In the genomic region with DNA sequence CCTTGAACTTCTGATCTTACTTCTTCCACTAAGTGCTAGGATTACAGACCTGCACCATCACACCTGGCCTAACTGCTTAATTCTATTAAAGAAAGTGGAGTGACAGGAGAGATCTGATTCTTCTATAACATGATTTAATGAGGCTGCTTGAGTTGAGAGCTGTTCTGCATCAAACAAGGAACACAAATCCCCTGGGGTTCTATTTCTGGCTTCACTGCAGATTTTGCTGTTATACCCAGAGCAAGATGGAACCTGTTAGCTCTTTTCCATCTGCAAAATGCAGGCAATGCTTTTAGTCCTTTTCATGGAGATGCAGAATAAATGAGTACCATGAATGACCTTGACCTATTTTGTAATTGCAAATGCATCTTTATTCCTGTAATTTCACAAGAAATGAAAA, we compare ENCODE assay signal across 17 mouse cellular contexts.
DNase-seq lines count a peak whose midpoint lies in the region; ATAC-seq lines count a peak whose summit lies in the region.
"Had no signal": no experiment of that assay in that cellular context is flagged by ENCODE, and none has a peak within 500 bp of the region (broad histone marks: within the 10 kb centered on the region; RNA-seq: fewer than 3 reads in every experiment).

No protein-coding gene starts in this region.

- no peaks in the 10 kb centered on the region for H3K27me3 ChIP-seq in forebrain, embryonic 16.5 days (replicated peaks; ENCODE audit: control insufficient read depth, insufficient read depth, low read length)
- H3K27me3 ChIP-seq in forebrain, embryonic 15.5 days, result no peaks in the 10 kb centered on the region
- H3K27me3 ChIP-seq: liver, embryonic 15.5 days; neural tube, embryonic 12.5 days had no signal

- H3K9ac ChIP-seq in forebrain, embryonic 16.5 days (replicated peaks; ENCODE audit: low read depth, low read length), result no peak overlapping the region
- H3K9ac ChIP-seq in forebrain, embryonic 15.5 days (replicated peaks), result no peak overlapping the region
- H3K9ac ChIP-seq: liver, embryonic 15.5 days; neural tube, embryonic 12.5 days had no signal

- no peak overlapping the region for H3K27ac ChIP-seq in forebrain, embryonic 16.5 days (ENCODE audit: low read length)
- H3K27ac ChIP-seq in forebrain, embryonic 15.5 days (replicated peaks), result no peak overlapping the region
- H3K27ac ChIP-seq: liver, embryonic 15.5 days; neural tube, embryonic 12.5 days had no signal

- no peak overlapping the region for H3K4me3 ChIP-seq in forebrain, embryonic 16.5 days (replicated peaks; ENCODE audit: low read length)
- H3K4me3 ChIP-seq in forebrain, embryonic 15.5 days, result no peak overlapping the region
- H3K4me3 ChIP-seq: liver, embryonic 15.5 days; megakaryocyte, embryonic 14.5 days; neural tube, embryonic 12.5 days had no signal

- intact Hi-C loops in left cerebral cortex, postnatal 14 days (cut with DNase I), result no loop called here

- peak; percentile 20 to 40 for DNase-seq in left cerebral cortex, postnatal 14 days (ENCODE audit: low spot score in 2 of 2)
- no peak for DNase-seq in left cerebral cortex, adult 9 months (ENCODE audit: low spot score in 2 of 2)
- DNase-seq in MN1 (ENCODE audit: low spot score), result peak; percentile 41
- peak; percentile 23 for DNase-seq in forelimb bud, embryonic 11.5 days (ENCODE audit: low read depth, low spot score)
- DNase-seq in cerebellum, adult 9-10 months, result no peak
- DNase-seq: adrenal gland, postnatal 36 days; B cell, adult 2 months; cerebellum, adult 9-11 months; kidney, adult 2 months; kidney, postnatal 4 days; lung, postnatal 14 days; thymus, postnatal 25 days had no signal

- H3K4me2 ChIP-seq in forebrain, embryonic 16.5 days (ENCODE audit: low read length), result no peak overlapping the region
- H3K4me2 ChIP-seq in forebrain, embryonic 15.5 days (replicated peaks), result no peak overlapping the region
- H3K4me2 ChIP-seq: liver, embryonic 15.5 days; neural tube, embryonic 12.5 days had no signal

- no peaks in the 10 kb centered on the region for H3K9me3 ChIP-seq in forebrain, embryonic 16.5 days (ENCODE audit: control insufficient read depth, low read length)
- no peaks in the 10 kb centered on the region for H3K9me3 ChIP-seq in forebrain, embryonic 15.5 days
- H3K9me3 ChIP-seq: liver, embryonic 15.5 days; megakaryocyte, embryonic 14.5 days had no signal

- H3K36me3 ChIP-seq in forebrain, embryonic 16.5 days (ENCODE audit: control insufficient read depth, insufficient read depth), result no peaks in the 10 kb centered on the region
- no peaks in the 10 kb centered on the region for H3K36me3 ChIP-seq in forebrain, embryonic 15.5 days
- H3K36me3 ChIP-seq: liver, embryonic 15.5 days; neural tube, embryonic 12.5 days had no signal

- H3K4me1 ChIP-seq in forebrain, embryonic 16.5 days (replicated peaks; ENCODE audit: control insufficient read depth, insufficient read depth, low read length), result no peaks in the 10 kb centered on the region
- no peaks in the 10 kb centered on the region for H3K4me1 ChIP-seq in forebrain, embryonic 15.5 days
- H3K4me1 ChIP-seq: liver, embryonic 15.5 days; megakaryocyte, embryonic 14.5 days; neural tube, embryonic 12.5 days had no signal

- ATAC-seq in forebrain, embryonic 16.5 days, result 0 out of 2 replicates have a peak, but pooled peaks have one; percentile 9
- no peak for ATAC-seq in forebrain, embryonic 15.5 days (replicated peaks)

Comparison
In these comparisons a context has a peak if more than half of its experiments do, and no peak if none do; other contexts are left out.
1. DNase-seq: peak in left cerebral cortex, postnatal 14 days (2 of 2), MN1 (single experiment) and forelimb bud, embryonic 11.5 days (single experiment); none in left cerebral cortex, adult 9 months (0 of 2) and cerebellum, adult 9-10 months (single experiment).